Mouse (Mus musculus): ENCODE results near the gene Apc2.
A peak's percentile ranks its signal among the peaks of the same experiment; 100 is the strongest.

Gene Apc2

GRCm38 (mm10) chr10:80262776-80263365 lies 32.9 kb upstream of the Apc2 start:
- no peak for DNase-seq (ENCODE audit: extremely low spot score)

- peak; percentile 94 for DNase-seq (ENCODE audit: extremely low spot score)
Observed at GRCm38 (mm10) chr10:80264341-80265148, 31.2 kb upstream of the Apc2 start.

- no peak for DNase-seq (ENCODE audit: extremely low spot score)
Observed at GRCm38 (mm10) chr10:80265149-80265486, 30.7 kb upstream of the Apc2 start.

GRCm38 (mm10) chr10:80270099-80270498 lies 25.7 kb upstream of the Apc2 start:
- no peak for DNase-seq (ENCODE audit: extremely low spot score)

- DNase-seq (ENCODE audit: extremely low spot score) = no peak
Observed at GRCm38 (mm10) chr10:80270734-80271181, 25.0 kb upstream of the Apc2 start.

GRCm38 (mm10) chr10:80271186-80271843 lies 24.5 kb upstream of the Apc2 start:
- DNase-seq (ENCODE audit: extremely low spot score) = no peak

- DNase-seq (ENCODE audit: extremely low spot score) = no peak
Observed at GRCm38 (mm10) chr10:80271870-80272585, 23.7 kb upstream of the Apc2 start.

- no peak for DNase-seq (ENCODE audit: extremely low spot score)
Observed at GRCm38 (mm10) chr10:80273847-80274246, 21.9 kb upstream of the Apc2 start.

- no peak for DNase-seq (ENCODE audit: extremely low spot score)
Observed at GRCm38 (mm10) chr10:80276238-80276637, 19.5 kb upstream of the Apc2 start.

DNA sequence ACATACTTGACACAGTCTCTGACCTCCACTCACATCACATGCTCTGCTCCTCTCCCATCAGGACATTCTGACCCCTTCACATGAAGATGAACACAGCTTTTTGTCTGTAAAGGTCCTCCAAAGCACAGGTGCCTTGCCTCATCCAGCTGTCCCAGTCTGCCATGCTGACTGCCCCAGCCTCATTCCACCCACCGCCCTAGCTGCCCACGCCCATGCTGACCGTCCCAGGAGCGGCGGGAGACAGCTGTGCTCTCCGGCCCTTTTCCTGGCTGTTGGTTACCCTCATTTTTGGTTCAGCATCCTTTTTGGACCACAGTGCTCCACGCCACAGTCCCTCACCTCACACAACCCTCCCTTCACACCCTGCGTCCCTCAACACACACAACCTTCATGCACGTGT lies 17.4 kb upstream of the Apc2 start:
- DNase-seq (ENCODE audit: extremely low spot score) = no peak

GRCm38 (mm10) chr10:80279273-80279672 lies 16.5 kb upstream of the Apc2 start:
- no peak for DNase-seq (ENCODE audit: extremely low spot score)

GRCm38 (mm10) chr10:80281304-80281703 lies 14.5 kb upstream of the Apc2 start:
- no peak for DNase-seq (ENCODE audit: extremely low spot score)

GRCm38 (mm10) chr10:80281921-80282371 lies 13.8 kb upstream of the Apc2 start:
- DNase-seq (ENCODE audit: extremely low spot score) = no peak

GRCm38 (mm10) chr10:80282481-80283441 lies 13.0 kb upstream of the Apc2 start:
- DNase-seq (ENCODE audit: extremely low spot score) = no peak

DNA sequence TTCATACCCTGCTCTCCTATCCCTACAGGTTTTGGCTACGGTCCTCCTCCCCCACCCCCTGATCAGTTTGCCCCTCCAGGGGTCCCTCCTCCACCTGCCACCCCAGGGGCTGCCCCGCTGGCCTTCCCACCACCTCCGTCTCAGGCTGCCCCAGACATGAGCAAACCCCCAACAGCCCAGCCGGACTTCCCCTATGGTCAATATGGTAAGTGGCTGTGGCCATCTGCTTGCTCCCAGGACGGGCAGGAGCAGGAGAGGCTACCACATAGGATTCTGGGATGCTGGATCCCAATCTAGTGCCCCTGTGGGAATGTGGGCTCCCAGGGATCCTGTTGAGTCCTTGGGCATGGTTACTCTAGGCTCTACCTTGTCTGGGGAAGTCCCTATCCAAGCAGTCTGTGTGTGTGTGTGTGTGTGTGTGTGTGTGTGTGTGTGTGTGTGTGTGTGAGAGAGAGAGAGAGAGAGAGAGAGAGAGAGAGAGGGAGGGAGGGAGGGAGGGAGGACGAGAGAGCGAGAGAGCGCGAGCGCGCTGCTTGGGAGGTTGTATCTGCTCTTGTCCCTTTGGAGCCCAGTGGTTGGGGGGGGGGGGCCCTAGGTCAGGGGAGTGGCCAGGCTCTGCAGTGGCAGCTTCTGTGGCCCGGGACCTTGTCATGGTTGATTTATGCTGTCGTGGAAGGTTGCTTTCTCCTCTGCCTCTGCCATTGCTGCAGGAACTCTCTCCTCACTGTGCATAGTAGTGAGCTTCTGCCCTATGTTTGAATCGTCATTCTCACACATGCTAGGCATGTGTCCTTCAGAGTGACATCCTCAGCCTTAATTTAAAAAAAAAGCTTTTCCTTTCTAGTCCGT lies 10.3 kb upstream of the Apc2 start:
- no peak for DNase-seq (ENCODE audit: extremely low spot score)

DNA sequence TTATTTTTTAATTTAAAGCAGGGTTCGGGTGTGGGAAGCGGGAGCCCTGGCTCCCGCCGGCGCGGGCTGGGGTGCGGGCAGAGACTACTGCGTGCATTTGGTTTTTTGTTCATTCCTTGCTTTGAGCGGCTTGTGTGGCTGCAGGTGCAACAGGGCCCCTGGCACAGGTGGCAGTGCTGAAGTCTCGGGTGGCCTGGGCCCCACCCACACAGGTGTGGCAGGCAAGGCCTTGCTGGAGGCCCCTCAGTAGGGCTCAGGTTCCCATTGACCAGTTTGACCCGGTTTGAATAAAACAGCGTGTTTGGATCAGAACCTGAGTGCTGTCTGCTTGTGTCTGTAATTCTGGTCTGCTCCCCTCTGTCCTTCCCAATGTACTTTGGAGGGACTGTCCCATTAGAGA lies 7.7 kb upstream of the Apc2 start:
- no peak for DNase-seq (ENCODE audit: extremely low spot score)

GRCm38 (mm10) chr10:80288657-80289056 lies 7.1 kb upstream of the Apc2 start:
- DNase-seq (ENCODE audit: extremely low spot score) = no peak

GRCm38 (mm10) chr10:80292251-80293146 lies 3.3 kb upstream of the Apc2 start, which contains the start of gene Rps15:
Rps15 (plus strand) TSS chr10:80292453.
- peak; percentile 94 for DNase-seq (ENCODE audit: extremely low spot score)

GRCm38 (mm10) chr10:80293325-80293724 lies 2.5 kb upstream of the Apc2 start:
- DNase-seq (ENCODE audit: extremely low spot score) = no peak

All from embryo, embryonic 9.5 days (tissue).